Mouse (Mus musculus) kidney, adult 2 months (tissue): ENCODE data around the gene Nars2.

ENCODE experiments used
- CTCF ChIP-seq: fragments of 200-500 bp; conservative IDR thresholded peaks from 2 replicates; pipeline ENCODE4 v1.5.1; 2011; ENCODE audit warnings: low read depth, mild to moderate bottlenecking, control low read depth, low read length, moderate library complexity, mixed read lengths; ENCODE audit not compliant: insufficient read depth, insufficient read length
- POLR2A ChIP-seq: fragments of 200-500 bp; IDR thresholded peaks from one replicate; pipeline ENCODE4 v1.6.1; 2011; ENCODE audit warnings: low read depth, low read length, control low read depth

GRCm38 (mm10) chr7:97019303-97019702, 68.0 kb downstream of the Nars2 start:
- TF ChIP-seq POLR2A: no peak
- no peak for TF ChIP-seq CTCF
